Mouse (Mus musculus) gastrocnemius, postnatal 25 days (tissue): ENCODE data around the gene Hoxc10. TPM values are rescaled to one million over a fixed set of nuclear protein-coding genes. Genes with fewer than 3 reads are reported as not detected.
A peak's percentile ranks its signal among the peaks of the same experiment; 100 is the strongest.

Experiments used
- DNase-seq: peaks from one replicate; pipeline ENCODE4 v3.0.0; 2022
- microRNA-seq, 2 experiments: library from miRNA; unstranded; fragments of <30 nt; microRNA quantifications; one replicate each; pipeline ENCODE4 v1.2.0; 2021; ENCODE audit warnings: borderline replicate concordance in 2 of 2
- total RNA-seq, 2 experiments: library from RNA; stranded (reverse); gene quantifications; 1 replicate in 1 of 2; 2 replicates in 1 of 2; pipeline ENCODE4 v1.2.3; 2021

Gene Hoxc10
- total RNA-seq, 2 experiments from 2014 or later: 61.5 to 69.5 TPM

GRCm38 (mm10) chr15:103011928-103012486 lies 45.4 kb downstream of the Hoxc10 start:
- peak; percentile 47 for DNase-seq

- peak; percentile 35 for DNase-seq
Observed at GRCm38 (mm10) chr15:103013238-103013984, 46.8 kb downstream of the Hoxc10 start.

GRCm38 (mm10) chr15:103014166-103015008 lies 47.8 kb downstream of the Hoxc10 start:
- peak; percentile 55 for DNase-seq

- no peak for DNase-seq
Observed at GRCm38 (mm10) chr15:103015009-103015399, 48.4 kb downstream of the Hoxc10 start.

GRCm38 (mm10) chr15:103015406-103016166 lies 49.0 kb downstream of the Hoxc10 start:
- no peak for DNase-seq

- no peak for DNase-seq
Observed at GRCm38 (mm10) chr15:103018636-103019035, 52.0 kb downstream of the Hoxc10 start, which contains the start of gene Hoxc4. Hoxc4 (plus strand) TSS chr15:103018934.

- no peak for DNase-seq
Observed at GRCm38 (mm10) chr15:103020899-103021418, 54.4 kb downstream of the Hoxc10 start.

Small RNAs within 50 kb of the gene (microRNA-seq; reads per million reads assigned to microRNA genes)
- gene Mir196a-2 (1,625 to 1,952 reads per million in 2 experiments), gene Mir615 (219 to 370 reads per million in 2 experiments)

Other genes with a start within 250 kb of the Hoxc10 start
- 10 to 100 TPM; 58.1 to 58.3 TPM for gene Calcoco1, start 244.6 kb upstream of the Hoxc10 start, total RNA-seq
- gene Hoxc13, start 45.7 kb upstream of the Hoxc10 start, total RNA-seq: not detected
- gene Hoxc12, start 30.0 kb upstream of the Hoxc10 start, total RNA-seq: not detected
- 1 to 10 TPM; 6.2 to 7.2 TPM for gene Hoxc11, start 12.4 kb upstream of the Hoxc10 start, total RNA-seq
- gene Hoxc5, start 647 bp downstream of the Hoxc10 start, total RNA-seq: 1 to 10 TPM; 1.6 to 1.8 TPM
- 1 to 10 TPM; 4.6 to 6.5 TPM for gene Hoxc9, start 9.6 kb downstream of the Hoxc10 start, total RNA-seq
- gene Hoxc8, start 23.8 kb downstream of the Hoxc10 start, total RNA-seq: 1 to 10 TPM; 1.3 to 1.6 TPM
- 1 to 10 TPM; 5.3 to 8.1 TPM for gene Hoxc6, start 31.5 kb downstream of the Hoxc10 start, total RNA-seq
- 1 to 10 TPM; 3.8 to 4.1 TPM for gene Hoxc4, start 52.1 kb downstream of the Hoxc10 start, total RNA-seq
- gene Smug1, start 200.3 kb downstream of the Hoxc10 start, total RNA-seq: 10 to 100 TPM in 1 of 2 experiments, 1 to 10 TPM in 1; 9.4 to 11.7 TPM